Mouse (Mus musculus): ENCODE measurements at regions not wholly inside any gene's neighbourhood (a gene's known extent, or its start where the extent isn't known, plus 50 kb on each side); places are given as distances from the start of the nearest gene placed in this dataset.

DNA sequence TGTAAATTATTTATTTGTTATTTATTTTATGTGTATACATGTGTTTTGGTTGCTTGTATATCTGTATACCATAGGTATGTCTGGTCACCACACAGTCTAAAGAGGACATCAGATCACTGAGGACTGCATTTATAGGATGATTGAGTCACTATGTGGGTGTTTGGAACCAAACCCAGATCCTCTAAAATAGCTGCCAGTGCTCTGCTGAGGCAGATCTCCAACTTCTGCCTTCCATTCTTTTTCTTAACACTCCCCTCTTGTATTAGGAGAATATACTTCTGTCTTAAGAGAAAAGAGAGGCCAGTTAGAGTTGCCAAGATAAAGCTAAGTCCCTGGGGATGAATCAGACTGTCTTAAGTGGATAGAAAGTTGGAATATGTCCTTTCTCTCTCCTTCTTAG, 424.2 kb downstream of the Cntn6 start:
- Histone ChIP-seq H3K9ac (no peak overlapping the region), H3K36me3 (ENCODE audit: insufficient read depth) (no peaks in the 10 kb centered on the region), H3K9me3 (ENCODE audit: low read length) (no peaks in the 10 kb centered on the region), H3K27me3 (ENCODE audit: insufficient read depth, low read length) (no peaks in the 10 kb centered on the region), H3K27ac (ENCODE audit: low read depth, low read length) (no peak overlapping the region), H3K4me3 (ENCODE audit: low read depth, low read length) (no peak overlapping the region), H3K4me1 (ENCODE audit: insufficient read depth) (no peaks in the 10 kb centered on the region), H3K4me2 (ENCODE audit: low read depth) (no peak overlapping the region)
- TF ChIP-seq CTCF (IDR thresholded peaks at IDR 0.05; ENCODE audit: low read depth), result no peak
- ATAC-seq, result no peak
- DNase-seq, result no peak

DNA sequence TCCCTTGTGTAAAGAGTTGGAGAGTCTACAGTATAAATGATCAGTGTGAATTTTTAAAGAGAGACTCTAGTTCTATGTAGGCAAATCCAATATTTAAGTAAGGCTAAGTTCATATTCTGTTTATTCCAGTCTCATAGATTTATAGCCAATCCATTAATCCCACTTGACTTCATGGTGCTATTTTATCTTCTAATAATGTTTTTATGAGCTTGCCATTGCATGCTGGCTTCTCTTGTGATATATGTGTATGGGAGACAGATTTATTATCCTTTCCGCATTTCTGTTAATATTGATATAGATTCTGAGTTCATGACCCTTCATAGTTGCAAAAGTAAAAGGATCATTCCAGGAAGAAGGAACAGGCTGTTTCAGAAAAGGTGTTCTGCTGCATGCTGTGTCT, 430.0 kb downstream of the Cntn6 start:
- DNase-seq, result no peak
- no peaks in the 10 kb centered on the region for H3K4me1 ChIP-seq (ENCODE audit: insufficient read depth)
- H3K9me3 ChIP-seq (ENCODE audit: low read length), result no peaks in the 10 kb centered on the region
- no peak overlapping the region for H3K9ac ChIP-seq
- no peak overlapping the region for H3K4me2 ChIP-seq (ENCODE audit: low read depth)
- ATAC-seq, result no peak
- 98% methylated on average over 1 of the region's 1 CpGs for WGBS
- no peak for TF ChIP-seq CTCF (IDR thresholded peaks at IDR 0.05; ENCODE audit: low read depth)
- H3K27me3 ChIP-seq (ENCODE audit: insufficient read depth, low read length), result no peaks in the 10 kb centered on the region
- no peak overlapping the region for H3K27ac ChIP-seq (ENCODE audit: low read depth, low read length)
- no peak overlapping the region for H3K4me3 ChIP-seq (ENCODE audit: low read depth, low read length)
- no peaks in the 10 kb centered on the region for H3K36me3 ChIP-seq (ENCODE audit: insufficient read depth)

DNA sequence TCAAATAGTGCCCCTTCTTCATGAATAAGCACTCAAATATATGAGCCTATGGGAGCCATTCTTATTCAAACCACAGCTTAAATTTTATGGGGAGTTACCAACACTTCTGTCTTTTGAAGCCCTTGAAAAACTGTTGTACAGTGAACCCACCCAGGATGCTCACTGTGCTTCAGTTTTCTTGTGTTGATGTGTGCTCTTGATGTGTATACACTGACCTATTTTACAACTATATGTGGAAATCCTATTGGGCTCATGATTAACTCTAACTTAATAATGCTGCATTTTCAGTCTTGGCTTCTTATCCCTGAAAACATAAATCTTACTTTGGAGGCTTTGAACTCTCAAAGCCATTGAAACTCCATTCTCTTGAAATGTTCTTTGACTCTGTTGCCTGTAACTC, 433.5 kb downstream of the Cntn6 start:
- H3K4me1 ChIP-seq (ENCODE audit: insufficient read depth), result no peaks in the 10 kb centered on the region
- H3K36me3 ChIP-seq (ENCODE audit: insufficient read depth), result no peaks in the 10 kb centered on the region
- no peak overlapping the region for H3K4me2 ChIP-seq (ENCODE audit: low read depth)
- no peak overlapping the region for H3K9ac ChIP-seq
- ATAC-seq (no peak), DNase-seq (no peak)
- H3K27ac ChIP-seq (ENCODE audit: low read depth, low read length), result no peak overlapping the region
- H3K9me3 ChIP-seq (ENCODE audit: low read length), result no peaks in the 10 kb centered on the region
- no peak for TF ChIP-seq CTCF (IDR thresholded peaks at IDR 0.05; ENCODE audit: low read depth)
- no peak overlapping the region for H3K4me3 ChIP-seq (ENCODE audit: low read depth, low read length)
- no peaks in the 10 kb centered on the region for H3K27me3 ChIP-seq (ENCODE audit: insufficient read depth, low read length)

DNA sequence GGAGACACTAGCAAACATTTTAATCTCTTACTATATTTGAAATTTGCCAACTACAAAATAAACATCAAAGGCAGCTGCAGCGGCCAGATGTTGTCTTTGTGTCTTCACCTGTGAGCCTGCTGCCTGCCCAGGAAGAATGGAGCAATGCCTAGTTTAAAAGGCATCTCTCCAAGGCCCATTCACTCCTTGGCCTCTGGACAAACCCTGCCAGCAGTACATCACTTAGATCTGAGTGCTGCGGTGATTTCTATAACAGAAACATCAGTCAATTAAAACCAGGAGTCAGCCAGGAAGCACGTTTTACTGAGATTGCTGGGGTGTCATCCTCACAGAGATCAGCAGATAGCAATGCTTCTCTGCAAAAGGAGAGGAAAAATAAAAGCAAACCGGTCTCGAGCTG, 437.7 kb downstream of the Cntn6 start:
- Histone ChIP-seq H3K27ac (ENCODE audit: low read depth, low read length) (no peak overlapping the region), H3K4me3 (ENCODE audit: low read depth, low read length) (no peak overlapping the region), H3K4me2 (ENCODE audit: low read depth) (no peak overlapping the region), H3K36me3 (ENCODE audit: insufficient read depth) (no peaks in the 10 kb centered on the region), H3K9ac (no peak overlapping the region), H3K27me3 (ENCODE audit: insufficient read depth, low read length) (no peaks in the 10 kb centered on the region), H3K4me1 (ENCODE audit: insufficient read depth) (no peaks in the 10 kb centered on the region), H3K9me3 (ENCODE audit: low read length) (no peaks in the 10 kb centered on the region)
- DNase-seq, result no peak
- 69% methylated on average over 5 of the region's 5 CpGs for WGBS
- ATAC-seq, result no peak
- no peak for TF ChIP-seq CTCF (IDR thresholded peaks at IDR 0.05; ENCODE audit: low read depth)

DNA sequence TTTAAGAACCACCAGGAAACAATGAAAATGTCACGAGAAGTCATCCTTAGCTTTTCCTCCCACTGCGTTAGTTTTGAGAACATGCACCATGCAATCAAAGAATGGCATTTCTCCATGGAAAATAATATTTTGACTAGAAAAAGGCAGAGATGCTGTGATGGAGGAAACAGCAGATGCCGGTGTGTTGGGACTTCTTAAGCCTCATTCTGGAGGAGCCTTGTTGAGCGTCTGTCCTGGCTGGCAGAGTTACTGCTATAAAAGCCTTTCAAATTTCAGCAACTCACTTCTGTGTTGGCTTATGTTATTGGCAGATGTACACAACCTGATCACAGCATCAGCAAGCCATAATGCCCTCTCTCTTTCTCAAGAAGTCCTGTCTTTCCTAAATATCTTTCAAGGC, 439.6 kb downstream of the Cntn6 start:
- no peaks in the 10 kb centered on the region for H3K36me3 ChIP-seq (ENCODE audit: insufficient read depth)
- ATAC-seq (peak; percentile 73), DNase-seq (peak; percentile 69)
- H3K27me3 ChIP-seq (ENCODE audit: insufficient read depth, low read length), result no peaks in the 10 kb centered on the region
- H3K4me2 ChIP-seq (ENCODE audit: low read depth), result no peak overlapping the region
- no peak overlapping the region for H3K27ac ChIP-seq (ENCODE audit: low read depth, low read length)
- TF ChIP-seq CTCF (IDR thresholded peaks at IDR 0.05; ENCODE audit: low read depth), result no peak
- no peaks in the 10 kb centered on the region for H3K9me3 ChIP-seq (ENCODE audit: low read length)
- 71% methylated on average over 4 of the region's 4 CpGs for WGBS
- H3K9ac ChIP-seq, result no peak overlapping the region
- H3K4me3 ChIP-seq (ENCODE audit: low read depth, low read length), result no peak overlapping the region
- no peaks in the 10 kb centered on the region for H3K4me1 ChIP-seq (ENCODE audit: insufficient read depth)

DNA sequence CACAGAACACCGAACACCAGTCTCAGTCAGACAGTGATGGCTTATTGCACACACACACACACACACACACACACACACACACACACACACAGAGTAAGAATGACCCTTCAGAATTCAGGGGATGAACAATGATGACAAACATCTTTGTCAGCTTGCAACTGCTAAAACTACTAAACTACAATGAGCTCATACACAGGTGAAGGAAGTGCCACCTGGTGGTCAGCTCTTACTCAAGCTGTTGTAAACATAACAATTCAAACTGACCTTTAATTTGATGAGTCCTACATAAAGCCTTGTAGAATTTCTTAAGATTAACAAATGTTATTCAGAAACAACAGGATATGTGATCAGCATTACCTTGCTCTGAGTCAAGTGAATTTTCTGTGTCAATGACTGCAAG, 446.5 kb downstream of the Cntn6 start:
- Histone ChIP-seq H3K4me1 (ENCODE audit: insufficient read depth) (no peaks in the 10 kb centered on the region), H3K36me3 (ENCODE audit: insufficient read depth) (no peaks in the 10 kb centered on the region), H3K9ac (no peak overlapping the region), H3K27ac (ENCODE audit: low read depth, low read length) (no peak overlapping the region), H3K27me3 (ENCODE audit: insufficient read depth, low read length) (no peaks in the 10 kb centered on the region), H3K4me2 (ENCODE audit: low read depth) (no peak overlapping the region), H3K9me3 (ENCODE audit: low read length) (no peaks in the 10 kb centered on the region), H3K4me3 (ENCODE audit: low read depth, low read length) (no peak overlapping the region)
- DNase-seq, result no peak
- no peak for TF ChIP-seq CTCF (IDR thresholded peaks at IDR 0.05; ENCODE audit: low read depth)
- ATAC-seq, result no peak
- WGBS, result 96% methylated on average over 1 of the region's 1 CpGs

DNA sequence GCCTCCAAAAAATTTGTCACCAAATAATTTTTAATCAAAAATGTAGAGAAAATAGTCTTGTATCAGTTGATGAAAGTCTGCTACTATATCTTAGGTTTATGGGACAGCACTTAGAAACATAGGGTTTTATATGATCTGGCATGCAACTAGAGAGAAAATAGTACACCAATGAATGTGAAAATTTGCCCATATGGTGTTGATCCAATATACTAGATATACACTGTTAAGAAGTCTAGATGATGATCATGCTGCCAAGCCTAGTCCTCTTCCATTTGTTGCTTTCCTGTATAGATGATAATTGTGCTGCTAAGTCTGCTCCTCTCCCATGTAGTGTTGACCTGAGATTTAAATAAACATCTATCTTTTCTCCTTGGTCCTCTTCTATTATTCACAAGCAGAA, 481.9 kb downstream of the Cntn6 start:
- DNase-seq, result no peak
- Histone ChIP-seq H3K4me3 (ENCODE audit: low read depth, low read length) (no peak overlapping the region), H3K4me1 (ENCODE audit: insufficient read depth) (no peaks in the 10 kb centered on the region), H3K27ac (ENCODE audit: low read depth, low read length) (no peak overlapping the region), H3K9me3 (ENCODE audit: low read length) (no peaks in the 10 kb centered on the region), H3K27me3 (ENCODE audit: insufficient read depth, low read length) (no peaks in the 10 kb centered on the region), H3K9ac (no peak overlapping the region), H3K36me3 (ENCODE audit: insufficient read depth) (no peaks in the 10 kb centered on the region), H3K4me2 (ENCODE audit: low read depth) (no peak overlapping the region)
- peak; percentile 27; the same call in 1 of the 2 replicates for ATAC-seq
- no peak for TF ChIP-seq CTCF (IDR thresholded peaks at IDR 0.05; ENCODE audit: low read depth)

DNA sequence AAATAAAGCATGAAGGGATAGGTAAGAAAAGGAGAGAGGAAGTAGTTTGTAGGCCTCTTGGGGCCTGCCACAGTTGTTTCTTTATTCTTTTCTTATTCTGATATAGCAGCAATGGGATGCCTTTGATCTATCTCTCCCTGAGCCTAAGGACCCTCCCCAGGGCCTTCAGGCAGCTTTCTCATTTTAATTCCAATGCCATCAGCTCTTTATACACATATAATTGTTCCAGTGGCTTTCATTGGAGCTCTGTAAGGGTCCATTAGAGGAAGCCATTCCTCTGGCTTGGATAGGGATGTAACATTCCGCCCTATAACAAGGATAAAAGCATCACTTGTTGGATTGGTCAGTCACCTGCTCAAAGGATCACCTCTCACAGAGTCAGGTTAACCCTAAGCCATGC, 491.6 kb downstream of the Cntn6 start:
- no peak overlapping the region for H3K9ac ChIP-seq
- H3K27me3 ChIP-seq (ENCODE audit: insufficient read depth, low read length), result no peaks in the 10 kb centered on the region
- no peak for DNase-seq
- ATAC-seq, result no peak
- no peak for TF ChIP-seq CTCF (IDR thresholded peaks at IDR 0.05; ENCODE audit: low read depth)
- no peak overlapping the region for H3K27ac ChIP-seq (ENCODE audit: low read depth, low read length)
- no peaks in the 10 kb centered on the region for H3K4me1 ChIP-seq (ENCODE audit: insufficient read depth)
- WGBS, result 47% methylated on average over 1 of the region's 1 CpGs
- H3K9me3 ChIP-seq (ENCODE audit: low read length), result no peaks in the 10 kb centered on the region
- H3K4me3 ChIP-seq (ENCODE audit: low read depth, low read length), result no peak overlapping the region
- H3K36me3 ChIP-seq (ENCODE audit: insufficient read depth), result no peaks in the 10 kb centered on the region
- no peak overlapping the region for H3K4me2 ChIP-seq (ENCODE audit: low read depth)

Data from forebrain, postnatal 0 days (tissue).